Mouse (Mus musculus): Measurements from ENCODE around the gene Sp7. TPM values are rescaled to one million over a fixed set of nuclear protein-coding genes. Genes with fewer than 3 reads are reported as not detected.
"Not testable (repeated sequence)": the region's sequence is repeated elsewhere in the genome, so short reads cannot be mapped to it uniquely, and the experiment has no call there.

The Sp7 gene
- polyA plus RNA-seq, 1 experiment from 2014 or later: 0.42 TPM

DNA sequence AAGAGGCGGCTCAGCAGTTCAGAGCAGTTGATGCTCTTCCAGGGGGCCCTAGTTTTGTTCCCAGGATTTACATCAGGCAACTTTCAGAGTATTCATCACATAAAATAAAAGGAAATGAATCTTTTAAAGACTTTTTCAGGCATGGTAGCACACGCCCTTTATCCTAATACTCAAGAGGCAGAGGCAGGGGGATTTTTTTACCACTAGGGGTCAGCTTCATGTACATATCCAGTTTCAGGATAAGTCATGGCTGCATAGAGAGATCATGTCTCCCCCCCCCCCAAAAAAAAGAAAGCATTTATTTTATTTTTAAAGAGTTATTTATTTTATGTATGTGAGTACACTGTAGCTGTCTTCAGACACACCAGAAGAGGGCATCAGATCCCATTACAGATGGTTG, 13.0 kb downstream of the Sp7 start:
- H3K4me1 ChIP-seq: peaks cover 62% of the 10 kb centered on the region
- WGBS: 82% methylated on average over 2 of the region's 2 CpGs
- DNase-seq (ENCODE audit: extremely low spot score, low spot score): no peak

GRCm38 (mm10) chr15:102352177-102352576, 14.8 kb downstream of the Sp7 start:
- peaks cover 13% of the 10 kb centered on the region for H3K27me3 ChIP-seq (ENCODE audit: poor library complexity, severe bottlenecking)
- peaks cover 44% of the 10 kb centered on the region for H3K4me1 ChIP-seq
- H3K36me3 ChIP-seq (replicated peaks): peaks cover 12% of the 10 kb centered on the region
- no peak overlapping the region for H3K4me3 ChIP-seq
- WGBS: 51% methylated on average over 2 of the region's 2 CpGs
- H3K9me3 ChIP-seq: no peaks in the 10 kb centered on the region
- no peak for DNase-seq (ENCODE audit: extremely low spot score, low spot score)
- H3K27ac ChIP-seq: no peak overlapping the region

More for the DNA sequence above, 13.0 kb downstream of the Sp7 start:
- Histone ChIP-seq H3K9me3 (no peaks in the 10 kb centered on the region), H3K4me3 (no peak overlapping the region), H3K36me3 (replicated peaks) (no peaks in the 10 kb centered on the region), H3K27ac (no peak overlapping the region), H3K27me3 (ENCODE audit: poor library complexity, severe bottlenecking) (peaks cover 32% of the 10 kb centered on the region)

DNA sequence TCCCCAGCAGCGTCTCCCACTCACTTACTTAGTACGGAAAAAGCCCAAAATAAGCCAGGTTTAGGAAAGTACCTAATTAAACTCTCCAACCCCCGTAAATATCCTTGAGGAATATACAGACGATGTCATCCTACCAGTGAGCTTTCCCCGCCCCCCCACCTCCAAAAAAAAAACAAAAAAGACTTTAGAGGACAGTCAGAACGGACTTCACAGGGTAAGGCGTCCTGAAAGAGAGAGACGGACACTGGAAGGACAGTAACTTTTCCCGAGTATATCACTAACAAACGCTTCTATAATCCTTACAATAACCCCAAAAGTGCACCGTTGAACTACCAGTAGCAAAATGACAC, 16.1 kb downstream of the Sp7 start:
- Histone ChIP-seq H3K4me1 (peaks cover 31% of the 10 kb centered on the region), H3K27me3 (ENCODE audit: poor library complexity, severe bottlenecking) (peaks cover under 1% of the 10 kb centered on the region; the same call in 1 of the 2 replicates), H3K9me3 (no peaks in the 10 kb centered on the region), H3K36me3 (replicated peaks) (peaks cover 24% of the 10 kb centered on the region), H3K27ac (peak overlapping the region; percentile 92), H3K4me3 (peak overlapping the region; percentile 91)
- 11% methylated on average over 11 of the region's 11 CpGs for WGBS
- DNase-seq (ENCODE audit: extremely low spot score, low spot score): no peak

GRCm38 (mm10) chr15:102350138-102350941, 16.6 kb downstream of the Sp7 start, which contains the start of gene Aaas:
Gene Aaas, minus strand, starts transcription at chr15:102350771.
- peak within 1 kb of the TSS; percentile 91 for H3K4me3 ChIP-seq
- no peaks in the 10 kb centered on the region for H3K27me3 ChIP-seq (ENCODE audit: poor library complexity, severe bottlenecking)
- peaks cover 30% of the 10 kb centered on the region for H3K36me3 ChIP-seq (replicated peaks)
- peak; percentile 95 for DNase-seq (ENCODE audit: extremely low spot score, low spot score)
- peak within 1 kb of the TSS; percentile 92 for H3K27ac ChIP-seq
- under 1% methylated on average over 56 of the region's 56 CpGs for WGBS
- H3K9me3 ChIP-seq: no peaks in the 10 kb centered on the region
- H3K4me1 ChIP-seq: peaks cover 26% of the 10 kb centered on the region

DNA sequence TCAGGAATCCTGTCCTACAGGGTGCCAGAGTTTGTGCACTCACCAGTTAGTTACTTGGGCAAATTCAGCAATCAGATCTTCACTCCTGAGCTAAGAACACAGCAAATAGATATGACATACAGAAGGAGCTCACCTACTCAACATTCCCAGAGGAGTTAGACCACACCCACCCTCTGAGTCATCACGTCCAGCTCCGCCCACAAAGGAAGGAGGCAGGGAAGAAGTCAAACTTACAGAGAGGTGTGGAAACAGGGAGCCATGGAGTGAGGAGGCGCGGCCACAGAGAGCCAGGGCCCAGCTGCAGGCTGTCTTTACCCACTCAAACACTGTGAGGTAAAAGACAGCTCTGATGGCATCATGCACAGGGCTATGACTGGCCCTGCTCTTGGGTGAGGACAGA, 20.5 kb downstream of the Sp7 start:
- WGBS: 87% methylated on average over 4 of the region's 4 CpGs
- no peak overlapping the region for H3K27ac ChIP-seq
- H3K36me3 ChIP-seq (replicated peaks): peaks cover 69% of the 10 kb centered on the region
- peaks cover 16% of the 10 kb centered on the region for H3K4me1 ChIP-seq
- H3K9me3 ChIP-seq: no peaks in the 10 kb centered on the region
- H3K4me3 ChIP-seq: no peak overlapping the region
- H3K27me3 ChIP-seq (ENCODE audit: poor library complexity, severe bottlenecking): no peaks in the 10 kb centered on the region
- no peak for DNase-seq (ENCODE audit: extremely low spot score, low spot score)

- no peaks in the 10 kb centered on the region for H3K27me3 ChIP-seq (ENCODE audit: poor library complexity, severe bottlenecking)
- H3K36me3 ChIP-seq (replicated peaks): peaks cover 83% of the 10 kb centered on the region
- DNase-seq (ENCODE audit: extremely low spot score, low spot score): no peak
- WGBS: 98% methylated on average over 3 of the region's 3 CpGs
- H3K9me3 ChIP-seq: no peaks in the 10 kb centered on the region
- peaks cover 3% of the 10 kb centered on the region for H3K4me1 ChIP-seq
- no peak overlapping the region for H3K4me3 ChIP-seq
- H3K27ac ChIP-seq: no peak overlapping the region
Measured at GRCm38 (mm10) chr15:102344490-102344889, 22.5 kb downstream of the Sp7 start.

DNA sequence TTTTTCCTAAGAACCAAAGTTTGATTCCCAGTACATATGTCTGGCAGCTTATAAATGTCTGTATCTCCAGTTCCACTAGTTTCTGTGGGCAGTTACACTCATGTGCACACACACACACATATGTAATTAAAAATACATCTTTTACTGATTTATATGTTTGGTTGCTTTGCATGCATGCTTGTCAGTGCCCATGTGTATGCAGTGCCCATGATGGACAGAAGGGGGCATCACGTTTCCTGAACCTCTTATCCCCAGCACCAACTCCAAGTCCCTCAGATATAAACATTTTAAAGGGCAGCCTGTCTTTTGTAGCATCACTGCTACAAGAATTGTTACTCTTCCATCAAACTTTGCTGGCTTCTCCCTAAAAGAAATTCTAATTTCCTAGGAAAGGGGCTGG, 25.4 kb downstream of the Sp7 start:
- Histone ChIP-seq H3K4me1 (no peaks in the 10 kb centered on the region), H3K4me3 (no peak overlapping the region), H3K27ac (no peak overlapping the region), H3K9me3 (no peaks in the 10 kb centered on the region), H3K36me3 (replicated peaks) (peaks cover 95% of the 10 kb centered on the region), H3K27me3 (ENCODE audit: poor library complexity, severe bottlenecking) (no peaks in the 10 kb centered on the region)
- DNase-seq (ENCODE audit: extremely low spot score, low spot score): no peak
- WGBS: 8% methylated on average over 1 of the region's 1 CpGs

DNA sequence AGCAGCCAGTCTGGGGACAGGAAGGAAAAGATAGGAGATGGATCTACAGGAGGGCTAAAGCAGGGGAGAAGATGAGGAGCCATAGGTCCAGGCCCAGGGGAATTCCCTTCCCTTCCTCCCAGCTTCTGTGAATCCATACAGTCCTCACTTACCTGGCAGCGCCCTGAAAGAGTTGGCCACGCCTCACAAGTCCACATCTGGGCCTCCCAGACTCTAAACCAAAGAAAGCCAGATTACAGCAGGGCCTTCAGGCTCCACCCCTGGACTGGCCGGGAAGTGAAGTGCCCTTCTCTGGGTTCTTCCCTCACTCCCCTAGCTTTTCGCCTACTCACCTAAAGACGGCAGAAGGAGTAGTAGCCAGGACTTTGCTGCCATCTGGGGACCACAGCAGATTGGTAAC, 27.4 kb downstream of the Sp7 start:
- peaks cover 95% of the 10 kb centered on the region for H3K36me3 ChIP-seq (replicated peaks)

GRCm38 (mm10) chr15:102336946-102337345, 30.0 kb downstream of the Sp7 start:
- H3K4me1 ChIP-seq: peaks cover 15% of the 10 kb centered on the region
- H3K4me3 ChIP-seq: no peak overlapping the region
- 95% methylated on average over 4 of the region's 4 CpGs for WGBS
- H3K27me3 ChIP-seq (ENCODE audit: poor library complexity, severe bottlenecking): no peaks in the 10 kb centered on the region
- DNase-seq (ENCODE audit: extremely low spot score, low spot score): no peak
- H3K27ac ChIP-seq: no peak overlapping the region
- H3K9me3 ChIP-seq: no peaks in the 10 kb centered on the region
- peaks cover 95% of the 10 kb centered on the region for H3K36me3 ChIP-seq (replicated peaks)

More for the DNA sequence above, 27.4 kb downstream of the Sp7 start:
- WGBS: 80% methylated on average over 5 of the region's 5 CpGs
- Histone ChIP-seq H3K4me3 (no peak overlapping the region), H3K4me1 (no peaks in the 10 kb centered on the region), H3K27me3 (ENCODE audit: poor library complexity, severe bottlenecking) (no peaks in the 10 kb centered on the region), H3K9me3 (no peaks in the 10 kb centered on the region), H3K27ac (no peak overlapping the region)
- no peak for DNase-seq (ENCODE audit: extremely low spot score, low spot score)

GRCm38 (mm10) chr15:102335925-102336324, 31.1 kb downstream of the Sp7 start:
- not testable (repeated sequence) for H3K27ac ChIP-seq; H3K4me3 ChIP-seq; H3K9me3 ChIP-seq; H3K27me3 ChIP-seq (ENCODE audit: poor library complexity, severe bottlenecking); DNase-seq (ENCODE audit: extremely low spot score, low spot score)
- WGBS: 96% methylated on average over 5 of the region's 5 CpGs
- peaks cover 24% of the 10 kb centered on the region for H3K4me1 ChIP-seq
- H3K36me3 ChIP-seq (replicated peaks): peaks cover 92% of the 10 kb centered on the region

DNA sequence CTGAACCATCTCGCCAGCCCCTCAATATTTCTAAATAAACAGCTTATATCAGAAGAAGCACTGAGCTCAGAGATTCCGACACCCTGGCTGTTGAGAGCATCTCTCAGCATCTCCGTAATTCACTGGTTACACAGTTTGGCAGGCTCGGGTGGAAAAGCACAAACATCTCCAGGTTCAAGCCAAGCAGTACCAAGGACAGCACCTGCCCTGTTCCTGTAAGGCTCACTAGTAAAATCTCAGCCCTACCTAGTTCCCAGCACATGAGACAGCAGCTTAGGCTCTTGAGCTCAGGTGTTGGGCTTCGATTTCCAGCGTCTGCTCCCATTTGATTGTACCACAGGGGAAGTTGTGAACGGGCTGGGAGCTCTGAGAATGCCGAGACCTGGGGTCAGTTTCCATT, 31.7 kb downstream of the Sp7 start:
- H3K27ac ChIP-seq: no peak overlapping the region
- 89% methylated on average over 8 of the region's 8 CpGs for WGBS
- no peaks in the 10 kb centered on the region for H3K27me3 ChIP-seq (ENCODE audit: poor library complexity, severe bottlenecking)
- H3K36me3 ChIP-seq (replicated peaks): peaks cover 95% of the 10 kb centered on the region
- no peaks in the 10 kb centered on the region for H3K9me3 ChIP-seq
- H3K4me1 ChIP-seq: peaks cover 27% of the 10 kb centered on the region
- DNase-seq (ENCODE audit: extremely low spot score, low spot score): no peak
- H3K4me3 ChIP-seq: no peak overlapping the region

GRCm38 (mm10) chr15:102331610-102332015, 35.4 kb downstream of the Sp7 start, which contains the start of gene Myg1:
Gene Myg1, plus strand, starts transcription at chr15:102331709.
- peak within 1 kb of the TSS; percentile 89 for H3K4me3 ChIP-seq
- peaks cover 84% of the 10 kb centered on the region for H3K36me3 ChIP-seq (replicated peaks)
- under 1% methylated on average over 30 of the region's 30 CpGs for WGBS
- H3K4me1 ChIP-seq: peaks cover 35% of the 10 kb centered on the region
- H3K27ac ChIP-seq: peak within 1 kb of the TSS; percentile 86
- no peaks in the 10 kb centered on the region for H3K9me3 ChIP-seq
- H3K27me3 ChIP-seq (ENCODE audit: poor library complexity, severe bottlenecking): no peaks in the 10 kb centered on the region
- peak; percentile 86 for DNase-seq (ENCODE audit: extremely low spot score, low spot score)

GRCm38 (mm10) chr15:102326892-102327291, 40.1 kb downstream of the Sp7 start:
- Histone ChIP-seq H3K9me3 (no peaks in the 10 kb centered on the region), H3K27me3 (ENCODE audit: poor library complexity, severe bottlenecking) (no peaks in the 10 kb centered on the region), H3K27ac (peak overlapping the region; percentile 91), H3K4me3 (peak overlapping the region; percentile 88), H3K4me1 (peaks cover 25% of the 10 kb centered on the region), H3K36me3 (replicated peaks) (peaks cover 65% of the 10 kb centered on the region)
- 72% methylated on average over 8 of the region's 8 CpGs for WGBS
- DNase-seq (ENCODE audit: extremely low spot score, low spot score): no peak

Measured in forebrain, embryonic 10.5 days (tissue).